Mouse (Mus musculus) liver, embryonic 11.5 days (tissue): ENCODE results near the gene Mrps10. TPM values are rescaled to one million over a fixed set of nuclear protein-coding genes. Genes with fewer than 3 reads are reported as not detected.
"Not testable (repeated sequence)": the region's sequence is repeated elsewhere in the genome, so short reads cannot be mapped to it uniquely, and the experiment has no call there.

Source experiments
- ATAC-seq: fragments of 200-750 bp; cut with Nextera tagmentation; replicated peaks from 2 replicates; pipeline ENCODE4 v1.8.0; 2017; ENCODE audit warnings: moderate number of reproducible peaks, mild to moderate bottlenecking, moderate TSS enrichment, moderate library complexity; ENCODE audit not compliant: low FRiP score
- DNase-seq: peaks from one replicate; pipeline ENCODE4 v3.0.0-alpha.2; 2017; ENCODE audit warnings: low spot score
- H3K27ac ChIP-seq: fragments of 300-500 bp; sonication (generic); 2 replicates; pipeline ENCODE4 v1.5.1; 2014; ENCODE audit warnings: mild to moderate bottlenecking, low read depth, low read length, control low read depth
- H3K27me3 ChIP-seq: fragments of 300-500 bp; sonication (generic); replicated peaks from 2 replicates; pipeline ENCODE4 v1.6.1; 2014; ENCODE audit warnings: low read length, mixed read lengths; ENCODE audit not compliant: control insufficient read depth, insufficient read depth
- H3K36me3 ChIP-seq: fragments of 300-500 bp; sonication (generic); 2 replicates; pipeline ENCODE4 v1.6.1; 2014; ENCODE audit warnings: mild to moderate bottlenecking, low read length, moderate library complexity, mixed read lengths; ENCODE audit not compliant: control insufficient read depth, insufficient read depth
- H3K4me1 ChIP-seq: fragments of 300-500 bp; sonication (generic); replicated peaks from 2 replicates; pipeline ENCODE4 v1.6.1; 2014; ENCODE audit warnings: low read length, mixed read lengths; ENCODE audit not compliant: control insufficient read depth, insufficient read depth
- H3K4me2 ChIP-seq: fragments of 300-500 bp; sonication (generic); 2 replicates; pipeline ENCODE4 v1.6.1; 2014; ENCODE audit warnings: mild to moderate bottlenecking, control low read depth, moderate library complexity
- H3K4me3 ChIP-seq: fragments of 300-500 bp; sonication (generic); 2 replicates; pipeline ENCODE4 v1.5.1; 2014; ENCODE audit warnings: low read depth, low read length, control low read depth
- H3K9ac ChIP-seq: fragments of 300-500 bp; sonication (generic); 2 replicates; pipeline ENCODE4 v1.6.1; 2014; ENCODE audit warnings: low read depth, low read length, control low read depth
- H3K9me3 ChIP-seq: fragments of 300-500 bp; sonication (generic); 2 replicates; pipeline ENCODE4 v1.6.1; 2016; ENCODE audit warnings: low read length, inconsistent platforms, mixed read lengths; ENCODE audit not compliant: control insufficient read depth
- WGBS: fragments of 180-500 bp; shearing (Covaris S2); extraction: QIAGEN DNeasy Blood & Tissue Kit; methylation state at CpG from one replicate; pipeline ENCODE4 v1.1.7; 2014; 5-methylcytosine and 5-hydroxymethylcytosine counted together
- polyA plus RNA-seq: library from polyadenylated mRNA; unstranded; fragments of >200 nt; fragmentation: Nextera tagmentation; extraction: Ambion mirVana; gene quantifications from 2 replicates; pipeline ENCODE4 v1.2.1, GENCODE M21; 2014

Mrps10 gene
- polyA plus RNA-seq, 1 experiment from 2014 or later: 114 TPM

DNA sequence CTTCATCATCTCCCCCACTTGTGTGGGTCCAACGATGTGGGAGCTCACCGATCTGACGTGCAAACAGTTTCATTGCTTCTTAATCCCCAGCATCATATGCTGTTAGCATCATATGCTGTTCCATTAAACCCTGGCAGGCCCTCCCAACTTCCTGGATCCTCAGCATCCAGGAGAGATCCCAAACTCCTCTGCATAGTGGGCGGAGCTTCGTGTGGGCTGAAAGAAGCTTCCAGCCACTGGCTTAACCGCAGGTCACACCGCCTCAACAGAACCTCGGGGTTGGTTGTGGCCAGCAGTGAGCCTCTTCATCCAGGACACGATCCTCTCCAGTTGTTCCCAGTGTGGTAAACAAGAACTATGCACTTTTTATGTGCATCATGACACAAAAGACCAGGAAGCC is 38.1 kb upstream of the Mrps10 start:
- 88% methylated on average over 9 of the region's 9 CpGs for WGBS
- no peaks in the 10 kb centered on the region for H3K4me1 ChIP-seq
- no peak overlapping the region for H3K4me2 ChIP-seq
- H3K9me3 ChIP-seq: no peaks in the 10 kb centered on the region
- no peak for DNase-seq
- no peak overlapping the region for H3K4me3 ChIP-seq
- ATAC-seq: no peak
- no peak overlapping the region for H3K27ac ChIP-seq
- H3K36me3 ChIP-seq: no peaks in the 10 kb centered on the region; the same call in 1 of the 2 replicates
- H3K27me3 ChIP-seq: no peaks in the 10 kb centered on the region
- H3K9ac ChIP-seq: no peak overlapping the region

- Histone ChIP-seq H3K4me2 (0 out of 2 replicates have a peak overlapping the region, but pooled peaks have one; percentile 4), H3K4me1 (no peaks in the 10 kb centered on the region), H3K4me3 (no peak overlapping the region), H3K9ac (0 out of 2 replicates have a peak overlapping the region, but pooled peaks have one; percentile 25), H3K36me3 (no peaks in the 10 kb centered on the region; the same call in 1 of the 2 replicates), H3K27ac (no peak overlapping the region), H3K27me3 (no peaks in the 10 kb centered on the region), H3K9me3 (no peaks in the 10 kb centered on the region)
- DNase-seq: no peak
- peak; percentile 71 for ATAC-seq
- 68% methylated on average over 12 of the region's 12 CpGs for WGBS
These were observed 36.6 kb upstream of the Mrps10 start for GRCm38 (mm10) chr17:47332001-47332611.

DNA sequence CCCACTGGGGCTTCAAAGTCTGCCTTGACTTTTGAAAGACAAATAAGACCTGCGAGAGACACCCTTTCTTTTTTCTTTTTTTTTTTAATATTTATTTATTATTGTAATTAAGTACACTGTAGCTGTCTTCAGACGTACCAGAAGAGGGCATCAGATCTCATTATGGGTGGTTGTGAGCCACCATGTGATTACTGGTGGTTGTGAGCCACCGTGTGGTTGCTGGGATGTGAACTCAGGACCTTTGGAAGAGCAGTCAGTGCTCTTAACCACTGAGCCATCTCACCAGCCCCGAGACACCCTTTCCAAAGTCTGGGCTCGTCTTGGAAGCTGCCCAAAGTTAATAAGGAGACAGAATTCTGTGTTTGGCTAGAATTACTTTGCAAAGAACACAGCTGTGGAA is 36.0 kb upstream of the Mrps10 start:
- WGBS: 54% methylated on average over 5 of the region's 5 CpGs

GRCm38 (mm10) chr17:47333409-47333808 is 35.3 kb upstream of the Mrps10 start:
- Histone ChIP-seq H3K4me2 (no peak overlapping the region), H3K4me3 (no peak overlapping the region), H3K4me1 (no peaks in the 10 kb centered on the region), H3K9me3 (no peaks in the 10 kb centered on the region), H3K27ac (no peak overlapping the region), H3K9ac (no peak overlapping the region), H3K36me3 (no peaks in the 10 kb centered on the region; the same call in 1 of the 2 replicates), H3K27me3 (no peaks in the 10 kb centered on the region)
- ATAC-seq (no peak), DNase-seq (no peak)
- WGBS: 73% methylated on average over 2 of the region's 2 CpGs

More for the DNA sequence above, 36.0 kb upstream of the Mrps10 start:
- H3K4me3 ChIP-seq, H3K9ac ChIP-seq, H3K36me3 ChIP-seq, H3K4me1 ChIP-seq, H3K27me3 ChIP-seq, H3K4me2 ChIP-seq, DNase-seq, H3K9me3 ChIP-seq, ATAC-seq, H3K27ac ChIP-seq: not testable (repeated sequence)

DNA sequence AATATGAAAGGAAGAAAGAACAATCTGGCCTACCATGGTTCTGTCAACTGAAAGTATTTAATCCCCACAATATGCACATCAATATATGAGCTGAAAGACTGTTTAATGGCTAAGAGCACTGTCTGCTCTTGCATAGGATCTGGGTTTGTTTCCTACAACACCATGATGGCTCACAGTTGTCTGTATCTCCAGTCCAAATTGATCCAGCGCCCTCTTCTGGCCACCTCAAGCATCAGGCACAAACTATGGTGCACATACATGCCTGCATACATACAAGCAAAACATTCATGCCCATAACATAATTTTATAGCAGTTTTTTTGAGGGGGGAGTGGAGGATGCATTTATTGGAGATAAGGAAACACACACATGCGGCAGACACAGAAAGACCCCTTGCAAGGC is 25.6 kb upstream of the Mrps10 start:
- no peak for DNase-seq
- Histone ChIP-seq H3K4me2 (no peak overlapping the region), H3K27me3 (no peaks in the 10 kb centered on the region), H3K36me3 (peaks cover 17% of the 10 kb centered on the region), H3K4me1 (no peaks in the 10 kb centered on the region), H3K9ac (no peak overlapping the region), H3K4me3 (no peak overlapping the region), H3K9me3 (0 out of 2 replicates have a peak, but pooled peaks cover 3% of the 10 kb centered on the region), H3K27ac (no peak overlapping the region)
- no peak for ATAC-seq
- 77% methylated on average over 2 of the region's 2 CpGs for WGBS

DNA sequence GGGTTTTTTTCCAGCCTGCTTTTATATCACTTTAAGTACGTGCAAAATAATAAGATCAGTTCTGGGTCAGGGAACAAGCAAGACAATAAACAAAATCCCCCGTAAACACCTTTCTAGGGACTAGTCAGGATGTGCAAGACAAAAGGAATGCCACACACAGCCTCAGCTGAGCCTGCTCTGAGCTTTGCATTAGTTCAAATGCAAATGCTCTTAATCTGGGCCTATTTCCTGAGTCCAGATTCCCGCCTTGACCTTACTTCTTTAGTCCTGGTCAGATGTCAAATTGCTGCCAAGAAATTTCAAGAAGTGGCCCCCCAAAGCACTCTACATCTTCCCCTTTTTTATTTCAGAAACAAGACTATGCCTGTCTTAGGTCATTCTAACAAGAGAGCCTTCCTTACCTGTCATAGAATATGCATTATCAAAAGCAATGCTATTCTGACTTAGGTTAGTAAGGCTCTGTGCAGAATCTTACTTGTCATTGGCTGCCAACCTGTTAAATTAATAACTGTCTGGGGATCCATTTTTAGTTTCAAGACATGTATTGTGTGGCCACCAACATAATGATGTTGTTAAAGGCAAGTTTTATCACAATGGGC is 18.9 kb upstream of the Mrps10 start:
- Histone ChIP-seq H3K9ac (no peak overlapping the region), H3K4me2 (no peak overlapping the region), H3K27ac (no peak overlapping the region), H3K27me3 (no peaks in the 10 kb centered on the region), H3K4me3 (no peak overlapping the region), H3K9me3 (peaks cover 10% of the 10 kb centered on the region; the same call in 1 of the 2 replicates), H3K36me3 (peaks cover 26% of the 10 kb centered on the region), H3K4me1 (no peaks in the 10 kb centered on the region)
- DNase-seq (no peak), ATAC-seq (no peak)
- WGBS: 83% methylated on average over 3 of the region's 3 CpGs

DNA sequence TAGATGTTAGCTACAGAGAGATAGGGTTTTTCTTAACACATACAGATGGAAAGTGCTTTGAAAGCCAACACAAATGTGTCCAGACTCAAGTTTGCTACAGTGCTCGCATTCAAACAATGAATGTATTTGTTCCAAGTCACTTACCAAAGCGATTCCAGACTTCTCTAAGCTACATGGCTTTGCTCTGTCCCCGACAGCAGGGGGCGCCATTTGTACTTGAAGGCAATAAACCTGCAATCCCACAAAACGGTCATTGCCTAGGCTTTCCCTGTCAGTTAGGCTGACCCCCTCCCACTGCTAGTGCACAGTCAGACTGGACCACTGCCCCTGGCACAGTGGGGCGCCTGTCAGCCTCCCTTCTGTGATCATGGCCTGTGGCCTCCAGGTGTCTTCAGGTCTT is 8.7 kb upstream of the Mrps10 start:
- no peak for ATAC-seq
- Histone ChIP-seq H3K27ac (no peak overlapping the region), H3K4me1 (no peaks in the 10 kb centered on the region), H3K9me3 (no peaks in the 10 kb centered on the region), H3K27me3 (no peaks in the 10 kb centered on the region; the same call in 1 of the 2 replicates), H3K4me3 (no peak overlapping the region), H3K4me2 (no peak overlapping the region), H3K36me3 (no peaks in the 10 kb centered on the region), H3K9ac (no peak overlapping the region)
- DNase-seq: no peak
- 39% methylated on average over 6 of the region's 6 CpGs for WGBS

- no peak for ATAC-seq
- H3K36me3 ChIP-seq: no peaks in the 10 kb centered on the region
- no peaks in the 10 kb centered on the region; the same call in 1 of the 2 replicates for H3K27me3 ChIP-seq
- WGBS: 72% methylated on average over 11 of the region's 11 CpGs
- H3K9me3 ChIP-seq: no peaks in the 10 kb centered on the region
- no peak overlapping the region for H3K27ac ChIP-seq
- no peak overlapping the region for H3K9ac ChIP-seq
- DNase-seq: no peak
- no peak overlapping the region for H3K4me2 ChIP-seq
- H3K4me1 ChIP-seq: no peaks in the 10 kb centered on the region
- H3K4me3 ChIP-seq: no peak overlapping the region
These were observed 7.3 kb upstream of the Mrps10 start for GRCm38 (mm10) chr17:47361343-47361742.

- ATAC-seq: peak; percentile 54
- H3K9me3 ChIP-seq: no peaks in the 10 kb centered on the region
- peaks cover 7% of the 10 kb centered on the region for H3K36me3 ChIP-seq
- peak overlapping the region; percentile 77 for H3K9ac ChIP-seq
- WGBS: under 1% methylated on average over 20 of the region's 20 CpGs
- DNase-seq: no peak
- H3K4me2 ChIP-seq: peak overlapping the region; percentile 73
- H3K4me3 ChIP-seq: peak overlapping the region; percentile 84
- H3K27me3 ChIP-seq: no peaks in the 10 kb centered on the region; the same call in 1 of the 2 replicates
- H3K27ac ChIP-seq: 0 out of 2 replicates have a peak overlapping the region, but pooled peaks have one; percentile 35
- H3K4me1 ChIP-seq: peaks cover 2% of the 10 kb centered on the region; the same call in 1 of the 2 replicates
These were observed 378 bp downstream of the Mrps10 start for GRCm38 (mm10) chr17:47369087-47369443.
